9 mouse cellular contexts compared by ENCODE assay signal in the genomic region with DNA sequence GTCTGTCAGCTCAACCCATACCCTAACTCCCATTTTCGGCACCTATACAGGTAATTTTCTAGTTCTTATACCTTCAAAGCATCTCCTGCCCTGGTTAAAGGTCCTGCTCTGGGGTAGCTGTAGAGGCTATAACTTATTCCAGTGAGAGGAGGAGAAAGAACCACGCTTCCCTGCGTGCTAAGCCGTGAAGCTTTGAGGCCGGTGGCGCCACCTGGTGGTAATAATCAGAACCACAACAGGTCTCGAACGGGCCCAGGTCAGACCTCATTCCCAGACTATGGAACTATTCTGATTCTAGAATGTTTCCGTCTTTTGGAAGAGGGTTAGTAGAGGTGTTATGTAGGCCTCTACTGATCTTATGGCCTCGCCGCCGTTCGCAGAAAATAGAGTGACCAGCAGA. TPM values are rescaled to one million over a fixed set of nuclear protein-coding genes. Genes with fewer than 3 reads are reported as not detected.
DNase-seq lines count a peak whose midpoint lies in the region; ATAC-seq and TF ChIP-seq lines count a peak whose summit lies in the region.
"Had no signal": no experiment of that assay in that cellular context is flagged by ENCODE, and none has a peak within 500 bp of the region (broad histone marks: within the 10 kb centered on the region; RNA-seq: fewer than 3 reads in every experiment).

No protein-coding gene starts in this region.

- TF ChIP-seq POLR2A in embryonic fibroblast, embryonic 13.5 days (IDR thresholded peaks at IDR 0.05; ENCODE audit: low read depth, low read length), result no peak

- H3K4me1 ChIP-seq in embryonic fibroblast, embryonic 13.5 days (ENCODE audit: control insufficient read depth, insufficient read depth, low read length), result no peaks in the 10 kb centered on the region

- TF ChIP-seq CTCF in embryonic fibroblast, embryonic 13.5 days (IDR thresholded peaks at IDR 0.05; ENCODE audit: borderline replicate concordance, insufficient read depth, low read length), result peak; percentile 76; the same call in 1 of the 2 replicates
- peak; percentile 97 for TF ChIP-seq CTCF in left cerebral cortex, adult 2 months (IDR thresholded peaks at IDR 0.05)

- ATAC-seq in cerebellum, adult (ENCODE audit: insufficient number of reproducible peaks, low FRiP score, low TSS enrichment), result no peak; the same call in 1 of the 2 replicates
- ATAC-seq in hematopoietic stem cell, adult 5-6 weeks (replicated peaks in 1 of 2; ENCODE audit: insufficient read depth in 1 of 2, low FRiP score in 2 of 2, low TSS enrichment in 1 of 2, low read depth in 1 of 2, poor library complexity in 2 of 2, severe bottlenecking in 2 of 2), result peak; percentile 64 to 78; a peak in 3 of 4 replicates
- ATAC-seq in megakaryocyte-erythroid progenitor cell, adult 5-6 weeks (replicated peaks; ENCODE audit: low FRiP score, low TSS enrichment, poor library complexity, severe bottlenecking), result peak; percentile 65

- no peak overlapping the region for H3K4me3 ChIP-seq in embryonic fibroblast, embryonic 13.5 days (ENCODE audit: insufficient read depth, low read length)
- no peak overlapping the region for H3K4me3 ChIP-seq in left cerebral cortex, adult 2 months
- H3K4me3 ChIP-seq: myocyte had no signal

- intact Hi-C loops in left cerebral cortex, adult 2 months (cut with DNase I), result loop anchor here (1.0 kb wide), 1 partner anchor 92 kb away; no protein-coding TSS in a partner anchor

- DNase-seq in cerebellum, adult 11 months, result peak; percentile 71
- peak; percentile 80 to 83 for DNase-seq in adrenal gland, postnatal 36 days
- DNase-seq in left cerebral cortex, adult 2 months (ENCODE audit: extremely low spot score in 1 of 2, low spot score in 2 of 2), result peak; percentile 70 to 84
- DNase-seq in spleen, postnatal 14 days (ENCODE audit: low spot score in 2 of 2), result peak; percentile 19 to 51

- no peak overlapping the region for H3K27ac ChIP-seq in embryonic fibroblast, embryonic 13.5 days (ENCODE audit: insufficient read depth, low read length)
- no peak overlapping the region for H3K27ac ChIP-seq in left cerebral cortex, adult 2 months

RNA-seq across cellular contexts. Expression of a gene that starts 10.9 kb away (rescaled TPM):
- total RNA-seq in adrenal gland, postnatal 36 days (2021), result 1 to 10 TPM; 3.6 to 6.0 TPM
- 6.9 and 16.1 TPM in 2 replicates for polyA plus RNA-seq in embryonic fibroblast, embryonic 13.5 days (2011; ENCODE audit: insufficient read length, low read depth, missing spikeins)
- total RNA-seq in hematopoietic stem cell, adult 5-6 weeks (2017), result not detected in 2 replicates
- total RNA-seq in left cerebral cortex, adult 2 months (2021), result under 1 TPM; 0.50 to 0.91 TPM
- total RNA-seq in megakaryocyte-erythroid progenitor cell, adult 5-6 weeks (2014; fragmentation: Nextera tagmentation), result not detected in 2 replicates
- not detected in 2 replicates for total RNA-seq in megakaryocyte-erythroid progenitor cell, adult 5-6 weeks (2017)
